Mouse (Mus musculus): ENCODE data around the gene Ptgds. TPM values are rescaled to one million over a fixed set of nuclear protein-coding genes. Genes with fewer than 3 reads are reported as not detected.

Ptgds gene
- total RNA-seq, 2 experiments from 2014 or later, result not detected

GRCm38 (mm10) chr2:25497846-25498575, 28.2 kb upstream of the Ptgds start:
- Histone ChIP-seq H3K4me3 (no peak overlapping the region), H3K27ac (no peak overlapping the region)
- no peak for DNase-seq
- no peak for TF ChIP-seq CTCF (IDR thresholded peaks at IDR 0.05)
- intact Hi-C loops (cut with DNase I), result no loop called here

DNA sequence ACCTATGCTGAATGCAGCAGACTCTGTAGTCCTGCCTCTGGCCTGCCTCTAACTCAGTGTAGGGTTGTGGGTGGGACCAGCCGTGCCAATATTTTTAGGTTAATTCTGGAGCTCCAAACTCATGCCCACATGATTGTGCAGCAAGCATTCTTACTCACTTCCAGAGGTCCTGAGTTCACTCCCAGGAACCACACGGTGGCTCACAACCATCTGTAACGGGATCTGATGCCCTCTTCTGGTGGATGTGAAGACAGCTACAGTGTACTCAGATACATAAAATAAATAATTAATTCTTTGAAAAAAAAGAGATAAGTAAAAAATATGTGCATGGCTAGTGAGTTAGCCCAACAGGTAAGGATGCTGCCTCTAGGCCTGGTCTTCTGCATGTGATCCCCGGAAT, 26.6 kb upstream of the Ptgds start:
- DNase-seq, result no peak
- intact Hi-C loops (cut with DNase I), result no loop called here
- peak; percentile 58 for TF ChIP-seq CTCF (IDR thresholded peaks at IDR 0.05)
- Histone ChIP-seq H3K27ac (no peak overlapping the region), H3K4me3 (no peak overlapping the region)

DNA sequence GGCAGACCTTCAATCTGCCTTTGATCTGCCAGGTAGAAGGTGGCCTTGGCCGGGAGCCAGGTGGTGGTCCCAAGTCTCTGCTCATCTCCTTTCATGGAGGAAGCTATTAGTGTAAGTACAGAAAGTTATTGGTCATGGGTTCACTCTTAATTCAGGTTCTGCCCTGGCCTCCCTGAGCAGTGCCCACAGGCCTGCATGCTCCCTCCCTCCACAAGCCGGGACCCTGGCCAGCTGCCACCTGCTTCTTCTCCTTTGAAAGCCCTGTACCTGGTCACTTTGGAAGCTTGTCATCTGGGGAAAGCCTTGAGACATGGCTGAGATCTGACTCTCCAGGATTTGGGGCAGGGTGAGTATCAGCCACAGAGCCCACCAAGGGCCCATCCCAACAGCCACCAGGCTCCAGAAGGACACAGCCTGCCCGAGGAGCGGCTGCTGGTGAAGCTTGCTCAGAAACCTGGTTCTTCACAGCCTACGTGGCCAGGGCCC, 23.7 kb upstream of the Ptgds start, which contains the start of gene Lcn12:
Gene Lcn12, minus strand, starts transcription at position 436 of the 486 bp plus-strand sequence.
- intact Hi-C loops (cut with DNase I), result no loop called here

DNA sequence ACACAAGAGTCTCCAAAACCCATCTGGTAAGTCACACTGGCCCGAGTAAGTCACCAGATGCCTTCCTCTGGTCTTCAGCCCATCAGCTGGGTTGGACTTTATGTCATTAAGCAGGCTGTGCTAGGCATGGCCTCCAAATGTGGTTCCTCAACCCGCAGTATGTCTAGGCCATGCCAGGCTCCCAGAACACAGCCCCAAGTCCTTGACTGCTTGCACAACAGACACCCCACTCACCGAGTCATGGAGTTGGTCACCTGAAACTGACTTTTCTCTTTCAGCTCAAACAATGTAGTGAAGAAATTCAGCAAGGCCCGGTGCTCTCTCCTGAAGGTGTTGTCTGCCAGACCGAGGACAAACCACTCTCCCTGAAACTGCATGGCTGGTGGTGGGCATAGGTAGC, 23.1 kb upstream of the Ptgds start:
- H3K27ac ChIP-seq, result no peak overlapping the region
- DNase-seq, result no peak
- H3K4me3 ChIP-seq, result no peak overlapping the region
- TF ChIP-seq CTCF (IDR thresholded peaks at IDR 0.05), result no peak
- intact Hi-C loops (cut with DNase I), result no loop called here

More for the DNA sequence above, 23.7 kb upstream of the Ptgds start, which contains the start of gene Lcn12:
- TF ChIP-seq CTCF (IDR thresholded peaks at IDR 0.05), result no peak
- Histone ChIP-seq H3K27ac (no peak within 1 kb of the TSS), H3K4me3 (no peak within 1 kb of the TSS)
- DNase-seq, result no peak

DNA sequence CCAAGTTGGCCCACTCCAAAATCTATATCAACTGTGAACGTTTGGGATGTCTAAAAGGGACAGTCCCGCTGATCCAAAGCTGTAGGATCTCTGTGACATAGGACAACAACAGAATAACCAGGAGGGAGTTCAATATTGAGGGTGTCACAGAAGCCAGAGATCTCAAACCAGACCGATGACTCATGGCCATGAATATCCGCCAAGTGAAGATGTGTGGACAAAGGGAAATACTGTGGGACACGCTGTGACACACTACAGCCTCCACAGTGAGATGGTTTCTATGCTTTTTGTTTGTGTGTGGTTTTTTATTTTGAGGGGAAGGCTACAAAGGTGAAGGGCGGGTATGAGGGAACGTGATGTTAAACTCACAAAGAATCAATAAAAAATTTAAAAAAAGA, 18.8 kb upstream of the Ptgds start:
- H3K4me3 ChIP-seq, result no peak overlapping the region
- intact Hi-C loops (cut with DNase I), result no loop called here
- no peak for DNase-seq
- no peak overlapping the region for H3K27ac ChIP-seq
- no peak for TF ChIP-seq CTCF (IDR thresholded peaks at IDR 0.05)

GRCm38 (mm10) chr2:25487965-25488670, 18.3 kb upstream of the Ptgds start:
- no peak for DNase-seq
- no peak for TF ChIP-seq CTCF (IDR thresholded peaks at IDR 0.05)
- Histone ChIP-seq H3K4me3 (no peak overlapping the region), H3K27ac (no peak overlapping the region)
- intact Hi-C loops (cut with DNase I), result no loop called here

DNA sequence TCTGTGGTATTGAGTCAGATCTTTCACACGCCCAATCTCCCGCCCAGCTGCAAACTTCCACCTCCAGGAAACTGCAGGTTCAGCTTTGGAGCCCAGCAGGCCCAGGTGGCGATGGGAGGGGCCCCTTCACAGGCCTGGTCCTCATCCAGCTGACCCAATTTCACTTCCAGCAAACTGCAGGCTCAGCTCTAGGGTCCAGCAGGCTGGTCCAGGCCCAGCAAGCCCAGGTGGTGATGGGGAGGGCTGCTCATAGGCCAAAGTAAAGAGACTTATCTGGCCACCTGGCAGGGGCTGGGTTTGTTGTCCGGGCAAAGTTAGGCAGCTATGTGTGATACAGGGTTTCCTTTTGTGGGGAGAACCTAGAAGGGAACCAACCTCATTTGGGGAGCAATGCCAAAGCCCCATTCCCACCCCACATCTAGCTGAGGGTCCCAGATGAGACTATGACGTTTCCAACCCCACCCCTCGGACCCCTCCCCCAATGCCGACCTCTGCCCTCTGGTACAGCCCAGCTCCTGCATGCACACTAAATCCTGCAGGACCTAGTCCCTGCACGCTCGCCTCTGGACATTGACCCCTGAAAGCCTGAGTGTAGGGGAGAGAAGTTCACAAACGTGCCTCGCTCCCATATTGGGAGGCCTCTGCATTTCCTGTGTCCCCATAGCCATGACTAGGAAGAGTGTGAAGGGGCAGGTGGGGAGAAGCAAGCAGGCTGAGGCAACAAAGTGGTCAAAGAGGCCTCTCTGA, 15.2 kb upstream of the Ptgds start:
- TF ChIP-seq CTCF (IDR thresholded peaks at IDR 0.05), result no peak
- intact Hi-C loops (cut with DNase I), result no loop called here
- Histone ChIP-seq H3K4me3 (no peak overlapping the region), H3K27ac (no peak overlapping the region)
- peak; percentile 68 for DNase-seq

- DNase-seq, result no peak
- intact Hi-C loops (cut with DNase I), result loop anchor here (1.0 kb wide), 1 partner anchor 61 kb away; no protein-coding TSS in a partner anchor
- H3K27ac ChIP-seq, result no peak overlapping the region
- peak; percentile 62 for TF ChIP-seq CTCF (IDR thresholded peaks at IDR 0.05)
- H3K4me3 ChIP-seq, result no peak overlapping the region
These were observed 13.1 kb upstream of the Ptgds start for GRCm38 (mm10) chr2:25482969-25483368.

DNA sequence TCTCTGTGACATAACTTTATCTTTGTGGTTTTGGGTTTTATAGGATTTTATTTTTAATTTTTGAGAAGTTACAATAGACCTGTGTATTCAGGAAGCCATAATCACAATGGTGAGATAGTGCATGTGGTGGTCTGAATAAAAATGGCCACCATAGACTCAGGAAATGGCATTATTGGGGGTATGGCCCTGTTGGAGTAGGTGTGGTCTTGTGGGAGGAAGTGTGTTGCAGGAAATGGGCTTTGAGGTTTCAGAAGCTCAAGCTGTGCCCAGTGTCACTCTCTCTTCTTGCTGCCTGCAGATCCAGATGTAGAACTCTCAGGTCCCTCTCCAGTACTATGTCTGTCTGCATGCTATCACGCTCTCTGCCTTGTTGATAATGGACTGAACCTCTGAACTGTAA, 10.7 kb upstream of the Ptgds start:
- Histone ChIP-seq H3K27ac (no peak overlapping the region), H3K4me3 (no peak overlapping the region)
- no peak for DNase-seq
- TF ChIP-seq CTCF (IDR thresholded peaks at IDR 0.05), result no peak
- intact Hi-C loops (cut with DNase I), result no loop called here

DNA sequence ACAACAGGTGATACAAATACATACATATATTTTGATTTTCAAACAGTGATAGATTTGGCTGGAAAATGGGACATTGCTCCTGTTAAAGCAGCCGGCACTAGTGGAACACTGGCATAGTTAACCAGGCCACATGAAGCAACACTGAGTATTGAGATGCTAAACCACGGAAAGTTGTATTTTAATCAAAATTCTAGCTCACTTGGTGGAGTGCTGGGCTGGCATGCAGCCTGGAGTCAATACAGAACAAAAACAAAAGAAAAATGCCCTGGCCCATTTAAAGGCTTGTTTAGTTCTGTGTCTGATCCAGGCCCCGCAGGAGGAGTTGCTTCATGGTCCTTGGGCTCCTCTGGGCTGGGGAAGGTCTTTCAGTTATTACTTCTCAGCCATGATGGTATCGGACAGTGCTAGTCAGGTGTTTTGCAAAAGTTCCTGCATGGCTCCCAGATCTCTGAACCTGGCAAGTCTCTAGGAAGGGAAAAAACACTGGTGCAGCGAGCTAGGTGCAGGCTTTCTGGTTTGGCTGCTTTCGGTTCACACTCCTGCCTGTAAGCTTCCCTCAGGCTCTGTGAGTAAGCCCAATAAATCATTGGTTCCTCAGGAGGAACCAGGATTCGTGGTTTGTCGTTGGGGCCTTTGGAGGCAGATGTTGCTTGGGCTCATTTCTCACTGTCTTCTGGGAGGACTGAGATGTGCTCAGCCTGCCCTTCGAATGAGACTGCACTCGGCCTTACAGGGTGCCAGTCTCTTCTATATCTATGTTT, 9.9 kb upstream of the Ptgds start:
- intact Hi-C loops (cut with DNase I), result no loop called here
- no peak for TF ChIP-seq CTCF (IDR thresholded peaks at IDR 0.05)
- no peak for DNase-seq
- Histone ChIP-seq H3K4me3 (no peak overlapping the region), H3K27ac (no peak overlapping the region)

DNA sequence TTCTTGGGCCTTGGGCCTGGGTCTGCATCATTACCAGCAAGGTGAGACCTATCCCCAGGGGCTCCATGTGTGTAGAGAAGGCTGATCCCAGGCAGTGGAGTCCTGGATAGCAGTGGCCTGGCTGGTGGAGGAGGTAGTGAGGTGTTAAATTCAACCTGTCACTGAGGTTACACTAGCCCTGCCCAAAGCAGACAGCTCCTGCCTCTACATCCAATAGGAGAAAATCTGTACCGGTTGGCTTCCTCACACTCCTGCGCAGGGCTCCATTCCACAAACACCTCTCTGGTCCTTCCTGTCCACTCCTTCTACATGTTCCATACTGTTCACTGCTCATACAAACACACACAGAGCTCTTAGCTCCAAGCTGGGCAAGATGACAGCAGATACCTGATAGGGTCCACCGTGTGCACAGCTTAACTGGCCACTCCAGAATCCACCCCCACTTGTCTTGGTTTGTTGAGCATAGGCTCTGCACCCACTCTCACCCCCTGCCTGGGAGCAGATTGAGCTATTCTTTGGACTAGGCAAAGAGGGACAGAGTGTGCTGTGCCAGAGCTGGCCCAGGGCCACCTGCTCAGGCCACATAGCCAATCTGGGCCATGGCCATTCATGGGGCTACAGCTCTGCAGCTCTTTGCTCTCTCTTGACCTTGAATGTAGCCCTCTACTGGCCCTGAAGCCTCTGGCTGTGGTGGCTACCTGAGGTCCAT, 8.3 kb upstream of the Ptgds start:
- no peak for TF ChIP-seq CTCF (IDR thresholded peaks at IDR 0.05)
- intact Hi-C loops (cut with DNase I), result no loop called here
- DNase-seq, result peak; percentile 81
- H3K4me3 ChIP-seq, result no peak overlapping the region
- H3K27ac ChIP-seq, result peak overlapping the region; percentile 50

Measured in gastrocnemius, adult 2 months (tissue).